19 mouse cellular contexts compared by ENCODE assay signal in genomic region chr6:145789738-145790137, GRCm38 (mm10). TPM values are rescaled to one million over a fixed set of nuclear protein-coding genes. Genes with fewer than 3 reads are reported as not detected.
DNase-seq lines count a peak whose midpoint lies in the region; ATAC-seq and TF ChIP-seq lines count a peak whose summit lies in the region.
"Had no signal": no experiment of that assay in that cellular context is flagged by ENCODE, and none has a peak within 500 bp of the region (broad histone marks: within the 10 kb centered on the region; RNA-seq: fewer than 3 reads in every experiment).

No protein-coding gene starts in this region.

- no peak overlapping the region for H3K9ac ChIP-seq in liver, adult 2 months (ENCODE audit: low read depth, low read length)
- no peak overlapping the region for H3K9ac ChIP-seq in liver, embryonic 11.5 days (ENCODE audit: low read depth, low read length)
- H3K9ac ChIP-seq: embryonic facial prominence, embryonic 12.5 days; forebrain, embryonic 13.5 days; forebrain, embryonic 15.5 days; forebrain, postnatal 0 days had no signal

- TF ChIP-seq CTCF in gastrocnemius, adult 2 months (IDR thresholded peaks at IDR 0.05): no peak
- TF ChIP-seq CTCF in liver, adult 2 months (IDR thresholded peaks at IDR 0.05; ENCODE audit: low read depth, low read length): no peak

- no peak overlapping the region for H3K4me2 ChIP-seq in liver, embryonic 11.5 days
- H3K4me2 ChIP-seq: embryonic facial prominence, embryonic 12.5 days; forebrain, embryonic 13.5 days; forebrain, embryonic 15.5 days had no signal

- no peak overlapping the region for H3K27ac ChIP-seq in gastrocnemius, adult 2 months
- no peak overlapping the region for H3K27ac ChIP-seq in liver, adult 2 months (replicated peaks; ENCODE audit: insufficient read depth, low read depth, low read length)
- no peak overlapping the region for H3K27ac ChIP-seq in liver, embryonic 11.5 days (ENCODE audit: low read depth, low read length)
- H3K27ac ChIP-seq: embryonic facial prominence, embryonic 10.5 days; embryonic facial prominence, embryonic 12.5 days; forebrain, embryonic 13.5 days; forebrain, embryonic 15.5 days had no signal

- H3K9me3 ChIP-seq in liver, embryonic 11.5 days (ENCODE audit: control insufficient read depth, low read length): no peaks in the 10 kb centered on the region
- H3K9me3 ChIP-seq: embryonic facial prominence, embryonic 10.5 days; embryonic facial prominence, embryonic 12.5 days; forebrain, embryonic 13.5 days; forebrain, embryonic 15.5 days had no signal

- peaks cover 17% of the 10 kb centered on the region; the same call in 1 of the 2 replicates for H3K79me2 ChIP-seq in liver, adult 2 months (ENCODE audit: control insufficient read depth, insufficient read depth, low read length)

- 79% methylated on average over 4 of the region's 4 CpGs for WGBS in liver, adult 2 months
- 93% methylated on average over 4 of the region's 4 CpGs for WGBS in liver, embryonic 11.5 days

- no peaks in the 10 kb centered on the region for H3K36me3 ChIP-seq in liver, adult 2 months (ENCODE audit: control insufficient read depth, insufficient read depth, low read length)
- no peaks in the 10 kb centered on the region for H3K36me3 ChIP-seq in liver, embryonic 11.5 days (ENCODE audit: control insufficient read depth, insufficient read depth, low read length)
- H3K36me3 ChIP-seq: embryonic facial prominence, embryonic 12.5 days; forebrain, embryonic 15.5 days had no signal

- no peaks in the 10 kb centered on the region for H3K27me3 ChIP-seq in liver, adult 2 months (ENCODE audit: control insufficient read depth, insufficient read depth, low read length)
- H3K27me3 ChIP-seq in liver, embryonic 11.5 days (replicated peaks; ENCODE audit: control insufficient read depth, insufficient read depth, low read length): no peaks in the 10 kb centered on the region
- H3K27me3 ChIP-seq: embryonic facial prominence, embryonic 12.5 days; forebrain, embryonic 13.5 days; forebrain, embryonic 15.5 days had no signal

- intact Hi-C loops in gastrocnemius, adult 2 months (cut with DNase I): loop anchor here (5.0 kb wide), 4 partner anchors 107 to 427 kb away; no protein-coding TSS in a partner anchor
- intact Hi-C loops in gastrocnemius, postnatal 36 days (cut with DNase I): loop anchor here (5.0 to 10.0 kb wide), 5 partner anchors 42 to 425 kb away; partner anchors contain the start of gene Rassf8

- ATAC-seq in liver, embryonic 11.5 days (replicated peaks; ENCODE audit: low FRiP score): no peak
- ATAC-seq: forebrain, embryonic 13.5 days; forebrain, embryonic 15.5 days; forebrain, postnatal 0 days had no signal

- TF ChIP-seq POLR2A in liver, adult 2 months (IDR thresholded peaks at IDR 0.05; ENCODE audit: extremely low read depth, insufficient read depth, low read length): no peak

- H3K4me3 ChIP-seq in gastrocnemius, adult 2 months: no peak overlapping the region
- H3K4me3 ChIP-seq in liver, adult 2 months (ENCODE audit: insufficient read depth, low read depth, low read length): no peak overlapping the region
- H3K4me3 ChIP-seq in liver, embryonic 11.5 days (ENCODE audit: low read depth, low read length): no peak overlapping the region
- H3K4me3 ChIP-seq: embryonic facial prominence, embryonic 10.5 days; embryonic facial prominence, embryonic 12.5 days; forebrain, embryonic 13.5 days; forebrain, embryonic 15.5 days had no signal

- peaks cover 6% of the 10 kb centered on the region; the same call in 1 of the 2 replicates for H3K4me1 ChIP-seq in liver, adult 2 months (ENCODE audit: control insufficient read depth, insufficient read depth, low read length)
- no peaks in the 10 kb centered on the region for H3K4me1 ChIP-seq in liver, embryonic 11.5 days (replicated peaks; ENCODE audit: control insufficient read depth, insufficient read depth, low read length)
- H3K4me1 ChIP-seq: forebrain, embryonic 13.5 days; forebrain, embryonic 15.5 days had no signal

- peak; percentile 43 for DNase-seq in adrenal gland, postnatal 10 days
- no peak for DNase-seq in adrenal gland, adult 18-20 months (ENCODE audit: low spot score in 2 of 2)
- peak; percentile 58 for DNase-seq in gastrocnemius, adult 2 months
- DNase-seq in gastrocnemius, postnatal 36 days: no peak
- peak; percentile 64 for DNase-seq in liver, adult 2 months (ENCODE audit: extremely low read depth, low read depth, low spot score)
- no peak for DNase-seq in liver, embryonic 11.5 days (ENCODE audit: low spot score)
- no peak for DNase-seq in layer of hippocampus, adult 9-10 months (ENCODE audit: low spot score)
- DNase-seq: adrenal gland, adult 2 months; cerebellum, adult 11-12 months; cerebellum, adult 2 months; cerebellum, adult 9-10 months; cerebellum, postnatal 10 days; cerebellum, postnatal 25 days; forebrain, postnatal 0 days had no signal

RNA-seq across cellular contexts. Expression of gene Rassf8, which starts 43.2 kb away (rescaled TPM):
- 10 to 100 TPM; 82.4 to 85.1 TPM for total RNA-seq in adrenal gland, postnatal 10 days (2021)
- 10 to 100 TPM; 52.2 to 80.0 TPM for total RNA-seq in adrenal gland, adult 18-20 months (2021)
- total RNA-seq in gastrocnemius, adult 2 months (2021): 10 to 100 TPM; 25.5 to 42.7 TPM
- 10 to 100 TPM; 27.0 to 29.8 TPM for total RNA-seq in gastrocnemius, postnatal 36 days (2021)
- total RNA-seq in liver, adult 2 months (2014; rRNA removed): 30.0 and 34.5 TPM in 2 replicates
- 19.5 and 22.8 TPM in 2 replicates for polyA plus RNA-seq in liver, adult 2 months (2012; rRNA removed)
- 2.5 and 4.1 TPM in 2 replicates for polyA plus RNA-seq in liver, embryonic 11.5 days (2014; fragmentation: Nextera tagmentation; extraction: Ambion mirVana)
- total RNA-seq: MEL had no signal

Comparison
In these comparisons a context has a peak if more than half of its experiments do, and no peak if none do; other contexts are left out.
1. DNase-seq: peak in adrenal gland, postnatal 10 days (single experiment), gastrocnemius, adult 2 months (single experiment) and liver, adult 2 months (single experiment); none in adrenal gland, adult 18-20 months (0 of 2), gastrocnemius, postnatal 36 days (0 of 2), liver, embryonic 11.5 days (single experiment) and layer of hippocampus, adult 9-10 months (single experiment).